Mouse (Mus musculus) heart, adult 2 months (tissue): ENCODE measurements around the gene Mgat5. TPM values are rescaled to one million over a fixed set of nuclear protein-coding genes. Genes with fewer than 3 reads are reported as not detected.

Source experiments
- DNase-seq, 2 experiments: peaks; one replicate each; pipeline ENCODE4 v3.0.0; 2021
- H3K27ac ChIP-seq: fragments of 200-600 bp; 2 replicates; pipeline ENCODE4 v1.8.1; 2022
- H3K27me3 ChIP-seq: fragments of 200-500 bp; 2 replicates; pipeline ENCODE4 v1.6.1; 2012; ENCODE audit warnings: mild to moderate bottlenecking, low read length, inconsistent platforms, mixed read lengths; ENCODE audit not compliant: control insufficient read depth, insufficient read depth
- H3K36me3 ChIP-seq: fragments of 200-500 bp; 2 replicates; pipeline ENCODE4 v1.6.1; 2012; ENCODE audit warnings: low read length, inconsistent platforms; ENCODE audit not compliant: control insufficient read depth, insufficient read depth
- H3K4me1 ChIP-seq: fragments of 200-500 bp; 2 replicates; pipeline ENCODE4 v1.6.1; 2011; ENCODE audit warnings: low read length; ENCODE audit not compliant: control insufficient read depth, insufficient read depth
- H3K4me3 ChIP-seq: fragments of 200-600 bp; 2 replicates; pipeline ENCODE4 v1.8.1; 2022
- H3K79me2 ChIP-seq: fragments of 200-500 bp; replicated peaks from 2 replicates; pipeline ENCODE4 v1.6.1; 2012; ENCODE audit warnings: mild to moderate bottlenecking, inconsistent platforms, low read length, moderate library complexity, mixed read lengths; ENCODE audit not compliant: control insufficient read depth, insufficient read depth
- H3K9ac ChIP-seq: fragments of 200-500 bp; 2 replicates; pipeline ENCODE4 v1.6.1; 2012; ENCODE audit warnings: low read depth, mild to moderate bottlenecking, control low read depth, inconsistent platforms, low read length, mixed read lengths
- CTCF ChIP-seq: fragments of 200-600 bp; IDR thresholded peaks from 2 replicates; pipeline ENCODE4 v1.8.1; 2022; ENCODE audit warnings: antibody characterized with exemption, mild to moderate bottlenecking, moderate library complexity
- EP300 ChIP-seq: fragments of 200-500 bp; IDR thresholded peaks from 2 replicates; pipeline ENCODE4 v1.6.1; 2011; ENCODE audit warnings: low read depth, low read length, control low read depth; ENCODE audit not compliant: insufficient read depth
- POLR2A ChIP-seq: fragments of 200-500 bp; IDR thresholded peaks from 2 replicates; pipeline ENCODE4 v1.6.1; 2011; ENCODE audit warnings: mild to moderate bottlenecking, low read depth, low read length, control low read depth; ENCODE audit not compliant: insufficient read depth
- WGBS: fragments of 180-500 bp; shearing (Covaris S2); methylation state at CpG from one replicate; pipeline ENCODE4 v1.1.7; 2018; 5-methylcytosine and 5-hydroxymethylcytosine counted together
- intact Hi-C: fragments of 180-260 bp; cut with DNase I; formaldehyde crosslinking; loops from one replicate; pipeline ENCODE4 v1.15.1; 2025
- polyA plus RNA-seq: library from polyadenylated mRNA; depleted of rRNA; stranded (reverse); fragments of >200 nt; gene quantifications from 2 replicates; pipeline ENCODE4 v1.2.3, GENCODE M21; 2012
- total RNA-seq, 2 experiments: library from RNA; stranded (reverse); gene quantifications; 2 replicates each; pipeline ENCODE4 v1.2.3; 2021

Mgat5 gene
- total and polyA plus RNA-seq, 3 experiments: 5.6 to 16.7 (median 13.6) TPM

DNA sequence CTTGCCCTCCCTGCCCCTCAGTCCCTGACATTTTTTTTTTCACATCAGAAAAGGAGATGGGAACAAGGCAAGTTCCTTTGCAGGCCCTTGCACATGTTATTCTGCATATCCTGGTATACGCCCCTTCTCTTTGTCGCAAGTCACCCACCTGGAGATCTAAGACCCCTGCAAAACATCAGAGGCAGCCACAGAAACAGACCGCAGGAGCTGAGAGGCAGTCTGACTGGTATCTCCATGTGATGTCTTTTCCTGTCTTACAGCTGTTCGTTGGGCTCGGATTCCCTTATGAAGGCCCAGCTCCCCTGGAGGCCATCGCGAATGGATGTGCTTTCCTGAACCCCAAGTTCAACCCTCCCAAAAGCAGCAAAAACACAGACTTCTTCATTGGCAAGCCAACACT lies 254.8 kb downstream of the Mgat5 start:
- H3K79me2 ChIP-seq: no peaks in the 10 kb centered on the region
- no peaks in the 10 kb centered on the region for H3K27me3 ChIP-seq
- H3K9ac ChIP-seq: no peak overlapping the region
- H3K4me1 ChIP-seq: no peaks in the 10 kb centered on the region
- 82% methylated on average over 7 of the region's 7 CpGs for WGBS
- no peaks in the 10 kb centered on the region for H3K36me3 ChIP-seq
- no peak for TF ChIP-seq POLR2A
- TF ChIP-seq CTCF: no peak
- no peak for TF ChIP-seq EP300
- intact Hi-C loops: loop anchor here (1.0 to 5.0 kb wide), 3 partner anchors 47 to 447 kb away; no protein-coding TSS in a partner anchor
- no peak overlapping the region for H3K4me3 ChIP-seq
- H3K27ac ChIP-seq: no peak overlapping the region
- no peak for DNase-seq

- no peaks in the 10 kb centered on the region for H3K36me3 ChIP-seq
- no peak overlapping the region for H3K4me3 ChIP-seq
- intact Hi-C loops: no loop called here
- H3K9ac ChIP-seq: no peak overlapping the region
- no peak overlapping the region for H3K27ac ChIP-seq
- no peaks in the 10 kb centered on the region for H3K4me1 ChIP-seq
- WGBS: 73% methylated on average over 9 of the region's 9 CpGs
- TF ChIP-seq CTCF: no peak
- TF ChIP-seq EP300: no peak
- no peak for TF ChIP-seq POLR2A
- no peaks in the 10 kb centered on the region for H3K79me2 ChIP-seq
- no peak for DNase-seq
- H3K27me3 ChIP-seq: no peaks in the 10 kb centered on the region
Observed at GRCm38 (mm10) chr1:127461017-127461416, 256.2 kb downstream of the Mgat5 start.

DNA sequence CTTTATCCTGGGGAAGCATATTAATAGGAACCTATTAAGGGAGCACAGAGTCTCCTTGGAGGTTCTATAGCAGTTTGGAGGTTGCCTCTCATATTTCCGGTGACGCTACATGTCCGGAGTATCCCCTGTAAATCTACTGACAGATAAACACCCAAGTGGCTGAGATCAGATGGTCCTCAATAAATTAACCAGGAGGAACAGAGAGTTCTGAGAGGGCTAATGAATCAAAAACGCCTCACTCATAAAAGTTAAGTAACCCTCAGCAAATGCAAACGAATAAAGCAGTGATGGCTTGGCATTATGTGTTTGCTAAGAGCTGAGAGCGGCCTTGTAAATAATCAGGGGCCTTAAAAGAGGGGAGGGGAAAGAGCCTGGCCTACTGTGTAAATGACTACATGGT lies 259.2 kb downstream of the Mgat5 start:
- no peak for TF ChIP-seq POLR2A
- TF ChIP-seq EP300: no peak
- TF ChIP-seq CTCF: no peak
- no peak for DNase-seq
- H3K36me3 ChIP-seq: no peaks in the 10 kb centered on the region
- WGBS: 96% methylated on average over 6 of the region's 6 CpGs
- intact Hi-C loops: no loop called here
- no peaks in the 10 kb centered on the region for H3K4me1 ChIP-seq
- H3K9ac ChIP-seq: no peak overlapping the region
- no peak overlapping the region for H3K4me3 ChIP-seq
- no peaks in the 10 kb centered on the region for H3K27me3 ChIP-seq
- no peaks in the 10 kb centered on the region for H3K79me2 ChIP-seq
- H3K27ac ChIP-seq: no peak overlapping the region

DNA sequence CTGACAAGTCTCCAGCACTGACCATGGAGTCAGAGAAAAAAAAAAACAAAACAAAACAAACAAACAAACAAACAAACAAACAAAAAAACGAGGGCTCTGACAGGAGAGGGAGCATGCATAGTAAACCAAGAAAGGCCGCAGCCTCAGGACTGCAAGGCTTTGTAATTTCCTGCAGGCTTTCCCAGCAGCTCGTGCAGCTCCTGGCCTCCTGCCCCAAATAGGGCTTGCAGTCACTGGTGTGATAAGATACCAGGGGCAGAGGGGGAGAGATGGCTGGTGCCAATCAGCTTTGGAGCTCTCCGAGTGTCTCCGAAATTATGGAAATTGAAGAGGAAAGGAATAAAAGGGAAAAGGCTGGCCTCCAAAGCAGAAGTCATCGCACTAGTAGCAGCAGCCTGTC lies 260.5 kb downstream of the Mgat5 start:
- Histone ChIP-seq H3K36me3 (no peaks in the 10 kb centered on the region), H3K27ac (no peak overlapping the region), H3K27me3 (no peaks in the 10 kb centered on the region), H3K9ac (no peak overlapping the region), H3K4me3 (no peak overlapping the region), H3K4me1 (no peaks in the 10 kb centered on the region), H3K79me2 (no peaks in the 10 kb centered on the region)
- intact Hi-C loops: no loop called here
- peak in 1 of 2 experiments; percentile 21 for DNase-seq
- TF ChIP-seq CTCF: no peak
- no peak for TF ChIP-seq POLR2A
- no peak for TF ChIP-seq EP300
- WGBS: 24% methylated on average over 6 of the region's 6 CpGs

- TF ChIP-seq POLR2A (no peak), EP300 (no peak), CTCF (no peak)
- Histone ChIP-seq H3K4me3 (no peak overlapping the region), H3K9ac (no peak overlapping the region), H3K27me3 (no peaks in the 10 kb centered on the region), H3K4me1 (no peaks in the 10 kb centered on the region), H3K36me3 (no peaks in the 10 kb centered on the region), H3K27ac (no peak overlapping the region), H3K79me2 (no peaks in the 10 kb centered on the region)
- no peak for DNase-seq
- intact Hi-C loops: no loop called here
- WGBS: 97% methylated on average over 5 of the region's 5 CpGs
Observed at GRCm38 (mm10) chr1:127467238-127467637, 262.4 kb downstream of the Mgat5 start.

DNA sequence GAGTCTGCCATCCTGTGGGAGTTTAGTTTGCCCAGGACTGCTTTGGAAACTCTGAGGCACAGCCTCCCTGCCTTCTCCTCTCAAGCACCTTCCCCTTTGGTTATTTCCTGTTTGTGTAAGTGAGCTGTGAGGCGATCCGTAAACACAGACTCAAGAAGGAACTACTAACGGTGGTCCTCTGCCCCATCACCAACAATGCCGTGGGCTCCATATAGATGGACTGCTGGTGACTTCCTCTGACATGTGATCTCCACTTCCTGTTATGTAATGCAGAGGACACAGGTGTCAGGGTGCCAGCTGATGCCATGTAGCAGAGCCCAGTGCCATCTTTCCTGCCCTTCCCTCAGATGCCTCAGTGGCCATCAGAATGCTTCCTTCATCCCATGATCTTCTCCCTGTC lies 265.4 kb downstream of the Mgat5 start:
- no peaks in the 10 kb centered on the region for H3K27me3 ChIP-seq
- no peak overlapping the region for H3K27ac ChIP-seq
- intact Hi-C loops: loop anchor here (10.0 kb wide), 1 partner anchor 1795 kb away; the partner anchor contains the start of gene Gpr39
- H3K36me3 ChIP-seq: no peaks in the 10 kb centered on the region
- no peaks in the 10 kb centered on the region for H3K4me1 ChIP-seq
- 56% methylated on average over 4 of the region's 4 CpGs for WGBS
- no peak overlapping the region for H3K4me3 ChIP-seq
- no peak for DNase-seq
- no peak overlapping the region for H3K9ac ChIP-seq
- TF ChIP-seq POLR2A (no peak), EP300 (no peak), CTCF (no peak)
- H3K79me2 ChIP-seq: no peaks in the 10 kb centered on the region

DNA sequence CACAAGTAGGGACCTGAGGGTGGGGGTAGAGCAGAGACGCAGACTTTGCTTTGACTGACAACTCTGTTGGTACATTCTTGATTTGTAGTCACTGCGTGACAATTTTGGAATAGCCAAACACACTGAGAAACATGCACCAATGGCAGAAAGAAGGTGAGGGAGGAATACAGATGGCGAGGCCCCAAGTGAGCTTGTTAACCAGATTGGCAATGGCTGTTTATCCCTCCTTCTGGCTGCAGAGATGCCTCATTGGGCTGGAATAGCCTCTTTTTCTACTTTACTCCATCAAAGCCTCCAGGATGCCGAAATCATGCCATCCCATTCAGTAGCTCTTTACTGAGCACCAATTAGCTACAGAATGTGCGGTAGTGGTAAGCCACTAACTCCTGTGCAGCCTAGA lies 270.9 kb downstream of the Mgat5 start:
- WGBS: 98% methylated on average over 5 of the region's 5 CpGs
- H3K27me3 ChIP-seq: no peaks in the 10 kb centered on the region

More for the DNA sequence above, 270.9 kb downstream of the Mgat5 start:
- Histone ChIP-seq H3K9ac (no peak overlapping the region), H3K36me3 (no peaks in the 10 kb centered on the region), H3K4me3 (no peak overlapping the region), H3K79me2 (no peaks in the 10 kb centered on the region), H3K27ac (no peak overlapping the region), H3K4me1 (no peaks in the 10 kb centered on the region)
- TF ChIP-seq CTCF: no peak
- no peak for TF ChIP-seq POLR2A
- no peak for TF ChIP-seq EP300
- intact Hi-C loops: loop anchor here (10.0 kb wide), 1 partner anchor 1801 kb away; the partner anchor contains the start of gene Gpr39
- no peak for DNase-seq
